Mouse (Mus musculus) MEL (cell line): ENCODE measurements around the gene Slc1a6.

Experiments
- CTCF ChIP-seq, 3 experiments: IDR thresholded peaks in 2 of 3; conservative IDR thresholded peaks in 1 of 3; 2 replicates each; pipeline ENCODE4 v1.5.1; 2011 to 2012; ENCODE audit warnings: low read length in 3 of 3, low read depth in 2 of 3, mild to moderate bottlenecking in 2 of 3, improper control_type of control experiment in 1 of 3, inconsistent platforms in 1 of 3, mixed read lengths in 1 of 3, moderate library complexity in 1 of 3; ENCODE audit not compliant: control insufficient read depth in 1 of 3, insufficient read depth in 1 of 3, poor library complexity in 1 of 3, severe bottlenecking in 1 of 3
- GATA1 ChIP-seq: IDR thresholded peaks from 2 replicates; pipeline ENCODE4 v1.6.1; 2011; ENCODE audit warnings: low read depth, low read length, improper control_type of control experiment
- MAX ChIP-seq: IDR thresholded peaks from 2 replicates; pipeline ENCODE4 v1.6.1; 2011; ENCODE audit warnings: low read length, improper control_type of control experiment
- MXI1 ChIP-seq: IDR thresholded peaks from 2 replicates; pipeline ENCODE4 v1.6.1; 2011; ENCODE audit warnings: mild to moderate bottlenecking, low read depth, low read length, improper control_type of control experiment
- POLR2A ChIP-seq, 2 experiments: IDR thresholded peaks; 2 replicates each; pipeline ENCODE4 v1.6.1; 2011 to 2012; ENCODE audit warnings: low read length in 2 of 2, mild to moderate bottlenecking in 2 of 2, control low read depth in 1 of 2, improper control_type of control experiment in 1 of 2, low read depth in 1 of 2, moderate library complexity in 1 of 2; ENCODE audit not compliant: control insufficient read depth in 1 of 2, insufficient read depth in 1 of 2, poor library complexity in 1 of 2
- POLR2AphosphoS2 ChIP-seq: IDR thresholded peaks from 2 replicates; pipeline ENCODE4 v1.6.1; 2011; ENCODE audit warnings: low read length, improper control_type of control experiment
- RAD21 ChIP-seq: IDR thresholded peaks from 2 replicates; pipeline ENCODE4 v1.6.1; 2011; ENCODE audit warnings: mild to moderate bottlenecking, low read depth, low read length, improper control_type of control experiment
- RCOR1 ChIP-seq: IDR thresholded peaks from 2 replicates; pipeline ENCODE4 v1.6.1; 2012; ENCODE audit warnings: low read depth, mild to moderate bottlenecking, inconsistent platforms, low read length, improper control_type of control experiment
- TBP ChIP-seq: IDR thresholded peaks from 2 replicates; pipeline ENCODE4 v1.8.0; 2011; ENCODE audit warnings: low read depth, low read length, improper control_type of control experiment
- USF1 ChIP-seq: IDR thresholded peaks from 2 replicates; pipeline ENCODE4 v1.6.1; 2014; ENCODE audit warnings: low read depth, mild to moderate bottlenecking, inconsistent platforms, low read length, improper control_type of control experiment, moderate library complexity
- ZC3H11A ChIP-seq: IDR thresholded peaks from 2 replicates; pipeline ENCODE4 v1.6.1; 2012; ENCODE audit warnings: low read depth, mild to moderate bottlenecking, inconsistent platforms, low read length, improper control_type of control experiment
- ZKSCAN1 ChIP-seq: IDR thresholded peaks from 2 replicates; pipeline ENCODE4 v1.6.1; 2012; ENCODE audit warnings: low read depth, mild to moderate bottlenecking, inconsistent platforms, low read length, improper control_type of control experiment, moderate library complexity
- ZMIZ1 ChIP-seq: IDR thresholded peaks from 2 replicates; pipeline ENCODE4 v1.6.1; 2012; ENCODE audit warnings: low read depth, mild to moderate bottlenecking, inconsistent platforms, low read length, improper control_type of control experiment, moderate library complexity

DNA sequence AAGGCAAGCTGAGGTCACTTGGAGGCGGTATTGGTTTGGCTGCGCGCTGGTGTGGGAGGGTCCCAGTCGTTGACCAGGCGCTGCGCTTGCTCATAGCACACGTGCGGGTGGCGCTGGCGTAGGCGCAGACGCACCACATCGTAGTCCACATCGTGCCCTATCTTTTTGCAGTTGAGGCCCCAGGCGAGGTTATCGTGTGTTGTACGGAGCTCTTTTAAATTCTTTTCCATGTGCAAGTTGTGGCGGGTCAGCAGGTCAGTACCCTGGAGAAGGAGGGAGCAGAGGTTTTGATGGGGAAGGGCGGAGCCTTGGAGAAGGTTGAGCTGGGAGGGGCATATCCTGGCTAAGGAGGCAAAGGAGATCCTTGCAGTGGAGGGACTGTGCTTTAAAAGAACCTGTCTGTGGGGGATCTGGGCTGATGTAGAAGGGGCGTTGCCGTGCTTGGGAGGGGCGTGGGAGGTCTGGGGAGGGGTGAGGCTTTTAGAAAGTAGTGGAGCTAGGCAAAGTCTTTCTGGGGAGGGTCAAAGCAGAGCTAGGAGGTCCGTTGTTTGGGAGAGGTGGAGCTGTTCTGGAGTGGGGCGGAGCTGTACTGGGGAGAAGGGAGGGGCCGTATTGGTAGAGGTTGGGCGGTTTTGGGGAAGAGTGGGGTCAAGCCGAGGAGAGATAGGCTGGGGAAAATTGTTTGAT, 33.1 kb upstream of the Slc1a6 start:
- TF ChIP-seq MXI1 (no peak), MAX (no peak), USF1 (no peak), TBP (no peak), CTCF (IDR thresholded peaks at IDR 0.05 in 2 of 3, conservative IDR thresholded peaks at IDR 0.05 in 1 of 3; ENCODE audit: control insufficient read depth in 1 of 3, insufficient read depth in 1 of 3, low read depth in 2 of 3, low read length in 3 of 3, poor library complexity in 1 of 3, severe bottlenecking in 1 of 3) (no peak), POLR2A (IDR thresholded peaks at IDR 0.05; ENCODE audit: control insufficient read depth in 1 of 2, insufficient read depth in 1 of 2, low read depth in 1 of 2, low read length in 2 of 2, poor library complexity in 1 of 2) (no peak), GATA1 (no peak), ZC3H11A (no peak), RCOR1 (no peak), RAD21 (no peak), ZKSCAN1 (no peak), ZMIZ1 (no peak), POLR2AphosphoS2 (no peak)
